Mouse (Mus musculus): ENCODE data around the gene Zscan21. TPM values are rescaled to one million over a fixed set of nuclear protein-coding genes. Genes with fewer than 3 reads are reported as not detected.

Zscan21 gene
- polyA plus RNA-seq, 1 experiment from 2014 or later: 14.6 TPM

DNA sequence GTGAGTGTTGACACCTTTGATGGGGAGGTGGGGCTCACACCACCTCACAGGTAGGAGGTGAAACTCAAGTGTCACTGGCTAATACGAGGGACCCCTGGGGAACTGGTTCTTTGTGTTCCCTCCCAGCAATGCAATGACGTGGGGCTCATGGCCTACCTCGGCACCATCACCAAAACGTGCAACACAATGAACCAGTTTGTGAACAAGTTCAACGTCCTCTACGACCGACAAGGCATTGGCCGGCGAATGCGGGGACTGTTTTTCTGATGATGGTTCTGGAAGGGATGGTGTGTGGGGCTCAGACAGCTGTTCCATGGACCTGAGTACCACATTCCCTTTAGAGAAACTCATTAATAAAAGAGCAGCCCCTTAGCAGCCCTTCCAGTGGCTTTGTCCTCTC lies 46.9 kb downstream of the Zscan21 start:
- no peak overlapping the region for H3K4me3 ChIP-seq (replicated peaks)
- H3K4me1 ChIP-seq (replicated peaks): peaks cover 51% of the 10 kb centered on the region
- no peak overlapping the region for H3K9ac ChIP-seq
- H3K36me3 ChIP-seq (replicated peaks): peaks cover 67% of the 10 kb centered on the region
- no peaks in the 10 kb centered on the region for H3K9me3 ChIP-seq (replicated peaks)
- ATAC-seq (ENCODE audit: insufficient read depth): no peak
- WGBS (ENCODE audit: insufficient replicate concordance): 77% methylated on average over 10 of the region's 10 CpGs
- H3K4me2 ChIP-seq: no peak overlapping the region
- no peak overlapping the region for H3K27ac ChIP-seq (replicated peaks)
- no peaks in the 10 kb centered on the region for H3K27me3 ChIP-seq

GRCm38 (mm10) chr5:138165594-138165993 lies 48.9 kb downstream of the Zscan21 start:
- H3K9ac ChIP-seq: no peak overlapping the region
- no peaks in the 10 kb centered on the region for H3K9me3 ChIP-seq (replicated peaks)
- H3K4me2 ChIP-seq: no peak overlapping the region
- WGBS (ENCODE audit: insufficient replicate concordance): 88% methylated on average over 8 of the region's 8 CpGs
- no peaks in the 10 kb centered on the region for H3K27me3 ChIP-seq
- ATAC-seq (ENCODE audit: insufficient read depth): no peak
- H3K4me3 ChIP-seq (replicated peaks): no peak overlapping the region
- no peak overlapping the region for H3K27ac ChIP-seq (replicated peaks)
- peaks cover 84% of the 10 kb centered on the region for H3K36me3 ChIP-seq (replicated peaks)
- peaks cover 60% of the 10 kb centered on the region for H3K4me1 ChIP-seq (replicated peaks)

- peak; percentile 85 for ATAC-seq (ENCODE audit: insufficient read depth)
- Histone ChIP-seq H3K4me3 (replicated peaks) (peak overlapping the region; percentile 93), H3K9me3 (replicated peaks) (no peaks in the 10 kb centered on the region), H3K4me1 (replicated peaks) (peaks cover 49% of the 10 kb centered on the region), H3K27me3 (no peaks in the 10 kb centered on the region), H3K9ac (peak overlapping the region; percentile 85), H3K27ac (replicated peaks) (peak overlapping the region; percentile 96), H3K4me2 (peak overlapping the region; percentile 87), H3K36me3 (replicated peaks) (peaks cover 66% of the 10 kb centered on the region)
- under 1% methylated on average over 47 of the region's 47 CpGs for WGBS (ENCODE audit: insufficient replicate concordance)
These were observed 54.3 kb downstream of the Zscan21 start for GRCm38 (mm10) chr5:138170936-138171561.

- Histone ChIP-seq H3K9me3 (replicated peaks) (no peaks in the 10 kb centered on the region), H3K27ac (replicated peaks) (peak within 1 kb of the TSS; percentile 96), H3K27me3 (no peaks in the 10 kb centered on the region), H3K9ac (peak within 1 kb of the TSS; percentile 85), H3K4me3 (replicated peaks) (peak within 1 kb of the TSS; percentile 93), H3K36me3 (replicated peaks) (peaks cover 65% of the 10 kb centered on the region), H3K4me1 (replicated peaks) (peaks cover 49% of the 10 kb centered on the region), H3K4me2 (peak within 1 kb of the TSS; percentile 87)
- ATAC-seq (ENCODE audit: insufficient read depth): peak; percentile 86
- under 1% methylated on average over 54 of the region's 54 CpGs for WGBS (ENCODE audit: insufficient replicate concordance)
These were observed 55.2 kb downstream of the Zscan21 start, which contains the start of the genes Ap4m1 and Mcm7 for GRCm38 (mm10) chr5:138171695-138172491. Gene Ap4m1 (plus strand): TSS chr5:138172002. Gene Mcm7 (minus strand): TSS chr5:138172422.

DNA sequence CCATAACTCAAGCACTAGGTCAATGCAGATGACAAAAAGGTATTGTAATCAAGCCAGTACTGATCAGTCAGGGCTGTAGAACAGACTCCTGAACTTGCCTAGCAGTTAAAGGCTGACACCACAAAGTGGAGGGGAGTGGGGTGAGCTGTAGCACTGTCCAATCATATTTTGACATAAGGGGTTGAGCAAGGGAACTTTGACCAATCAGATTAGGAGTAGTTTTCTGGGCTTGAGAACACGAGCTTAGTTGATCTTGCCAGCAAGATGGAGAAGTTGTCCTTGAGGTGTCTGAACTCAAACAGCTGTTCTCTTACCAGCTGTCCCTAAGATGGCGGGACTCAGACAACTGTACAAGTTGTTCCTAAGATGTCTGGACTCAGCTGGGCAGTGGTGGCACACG lies 56.5 kb downstream of the Zscan21 start:
- Histone ChIP-seq H3K9me3 (replicated peaks) (no peaks in the 10 kb centered on the region), H3K27me3 (no peaks in the 10 kb centered on the region), H3K36me3 (replicated peaks) (peaks cover 65% of the 10 kb centered on the region), H3K27ac (replicated peaks) (peak overlapping the region; percentile 96), H3K9ac (peak overlapping the region; percentile 85; the same call in 1 of the 2 replicates), H3K4me3 (replicated peaks) (no peak overlapping the region; the same call in 1 of the 2 replicates), H3K4me2 (peak overlapping the region; percentile 87), H3K4me1 (replicated peaks) (peaks cover 37% of the 10 kb centered on the region)
- WGBS (ENCODE audit: insufficient replicate concordance): 55% methylated on average over 3 of the region's 3 CpGs
- ATAC-seq (ENCODE audit: insufficient read depth): no peak

MicroRNAs encoded within 50 kb of the gene (microRNA counts, 519-probe panel; counts per million panel counts)
- microRNA mmu-miR-106b (4,377 counts per million, percentile 87 among the panel's probes with 10 or more counts), microRNA mmu-miR-25 (5,255 counts per million, percentile 97 among the panel's probes with 10 or more counts), microRNA mmu-miR-93 (4,427 counts per million, percentile 88 among the panel's probes with 10 or more counts)

Small RNAs within 50 kb of the gene (microRNA-seq; reads per million reads assigned to microRNA genes)
- gene Mir106b: 10,611 reads per million, percentile 93 among the genes with 10 or more reads in this experiment
- 1,084 reads per million, percentile 77 among the genes with 10 or more reads in this experiment for gene Mir25
- 21,340 reads per million, percentile 97 among the genes with 10 or more reads in this experiment for gene Mir93

Other genes with a start within 250 kb of the Zscan21 start
- 5.2 and 6.4 TPM in 2 replicates for gene Pilrb2, start 245.1 kb upstream of the Zscan21 start, polyA plus RNA-seq (2015; fragmentation: Nextera tagmentation; extraction: Ambion mirVana)
- 5.0 and 5.2 TPM in 2 replicates for gene Cyp3a13, start 195.3 kb upstream of the Zscan21 start, polyA plus RNA-seq (2015; fragmentation: Nextera tagmentation; extraction: Ambion mirVana)
- gene Gjc3, start 153.8 kb upstream of the Zscan21 start, polyA plus RNA-seq (2015; fragmentation: Nextera tagmentation; extraction: Ambion mirVana): not detected in 2 replicates
- 14.4 and 31.0 TPM in 2 replicates for gene Azgp1, start 135.4 kb upstream of the Zscan21 start, polyA plus RNA-seq (2015; fragmentation: Nextera tagmentation; extraction: Ambion mirVana)
- gene Smok3a, start 95.6 kb upstream of the Zscan21 start, polyA plus RNA-seq (2015; fragmentation: Nextera tagmentation; extraction: Ambion mirVana): not detected in 2 replicates
- not detected in 2 replicates for gene Smok3b, start 95.5 kb upstream of the Zscan21 start, polyA plus RNA-seq (2015; fragmentation: Nextera tagmentation; extraction: Ambion mirVana)
- gene Smok3c, start 63.7 kb upstream of the Zscan21 start, polyA plus RNA-seq (2015; fragmentation: Nextera tagmentation; extraction: Ambion mirVana): not detected in 2 replicates
- gene Zkscan1, start 31.8 kb upstream of the Zscan21 start, polyA plus RNA-seq (2015; fragmentation: Nextera tagmentation; extraction: Ambion mirVana): 3.7 and 3.8 TPM in 2 replicates
- 4.2 and 5.1 TPM in 2 replicates for gene Zfp113, start 38.8 kb downstream of the Zscan21 start, polyA plus RNA-seq (2015; fragmentation: Nextera tagmentation; extraction: Ambion mirVana)
- 159 and 170 TPM in 2 replicates for gene Cops6, start 44.2 kb downstream of the Zscan21 start, polyA plus RNA-seq (2015; fragmentation: Nextera tagmentation; extraction: Ambion mirVana)
- 5.3 and 6.0 TPM in 2 replicates for gene Ap4m1, start 55.1 kb downstream of the Zscan21 start, polyA plus RNA-seq (2015; fragmentation: Nextera tagmentation; extraction: Ambion mirVana)
- gene Mcm7, start 55.5 kb downstream of the Zscan21 start, polyA plus RNA-seq (2015; fragmentation: Nextera tagmentation; extraction: Ambion mirVana): 174 and 176 TPM in 2 replicates
- gene Taf6, start 70.5 kb downstream of the Zscan21 start, polyA plus RNA-seq (2015; fragmentation: Nextera tagmentation; extraction: Ambion mirVana): 36.8 and 37.9 TPM in 2 replicates
- 12.7 and 13.4 TPM in 2 replicates for gene Cnpy4, start 70.6 kb downstream of the Zscan21 start, polyA plus RNA-seq (2015; fragmentation: Nextera tagmentation; extraction: Ambion mirVana)
- 2.9 and 3.0 TPM in 2 replicates for gene Mblac1, start 77.4 kb downstream of the Zscan21 start, polyA plus RNA-seq (2015; fragmentation: Nextera tagmentation; extraction: Ambion mirVana)
- gene Nxpe5, start 109.0 kb downstream of the Zscan21 start, polyA plus RNA-seq (2015; fragmentation: Nextera tagmentation; extraction: Ambion mirVana): 0.08 TPM in 2 replicates
- gene Lamtor4, start 138.6 kb downstream of the Zscan21 start, polyA plus RNA-seq (2015; fragmentation: Nextera tagmentation; extraction: Ambion mirVana): 35.3 and 36.0 TPM in 2 replicates
- 2.5 and 3.6 TPM in 2 replicates for gene BC037034, start 147.1 kb downstream of the Zscan21 start, polyA plus RNA-seq (2015; fragmentation: Nextera tagmentation; extraction: Ambion mirVana)
- 0.07 and 0.26 TPM in 2 replicates for gene Gal3st4, start 155.9 kb downstream of the Zscan21 start, polyA plus RNA-seq (2015; fragmentation: Nextera tagmentation; extraction: Ambion mirVana)
- gene Gm43720, start 163.1 kb downstream of the Zscan21 start, polyA plus RNA-seq (2015; fragmentation: Nextera tagmentation; extraction: Ambion mirVana): not detected in 2 replicates
- 0.45 and 0.62 TPM in 2 replicates for gene Gpc2, start 163.1 kb downstream of the Zscan21 start, polyA plus RNA-seq (2015; fragmentation: Nextera tagmentation; extraction: Ambion mirVana)
- 1.3 and 1.8 TPM in 2 replicates for gene Stag3, start 163.3 kb downstream of the Zscan21 start, polyA plus RNA-seq (2015; fragmentation: Nextera tagmentation; extraction: Ambion mirVana)
- gene Pvrig, start 225.1 kb downstream of the Zscan21 start, polyA plus RNA-seq (2015; fragmentation: Nextera tagmentation; extraction: Ambion mirVana): 0.53 and 0.78 TPM in 2 replicates

All from liver, embryonic 15.5 days (tissue).